Mouse (Mus musculus) fibroblast of lung, adult 2 months (primary cell): ENCODE data around the gene Mrpl48.
"Not testable (repeated sequence)": the region's sequence is repeated elsewhere in the genome, so short reads cannot be mapped to it uniquely, and the experiment has no call there.

ENCODE experiments used
- DNase-seq: peaks from one replicate; pipeline ENCODE4 v3.0.0-alpha.2; 2011; ENCODE audit warnings: low read depth

The Mrpl48 gene

DNA sequence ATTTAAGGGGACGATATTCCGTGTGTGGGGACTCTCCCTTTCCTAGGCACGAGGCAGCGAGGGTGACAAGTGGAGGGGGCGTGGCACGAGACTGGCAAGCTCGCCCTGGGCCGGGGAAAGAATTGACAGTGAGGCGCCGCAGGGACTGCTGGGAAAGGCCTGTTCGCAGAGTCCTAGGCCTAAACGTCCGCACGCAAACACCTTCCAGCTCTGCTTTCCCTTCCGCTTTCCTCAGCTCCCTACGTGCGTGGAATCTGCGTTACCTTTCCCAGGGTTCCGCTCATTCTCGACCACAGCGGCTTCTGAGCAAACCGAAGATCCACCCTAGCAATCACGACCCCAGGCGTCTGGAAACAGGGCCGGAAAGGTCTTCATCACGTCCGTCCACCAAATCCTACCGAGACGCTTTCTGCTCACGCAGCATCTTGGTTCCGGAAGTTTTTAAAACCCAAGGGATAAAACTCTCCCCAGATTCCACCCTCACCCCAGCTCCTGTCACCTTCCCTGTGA, 25.3 kb downstream of the Mrpl48 start:
- peak; percentile 74 for DNase-seq

DNA sequence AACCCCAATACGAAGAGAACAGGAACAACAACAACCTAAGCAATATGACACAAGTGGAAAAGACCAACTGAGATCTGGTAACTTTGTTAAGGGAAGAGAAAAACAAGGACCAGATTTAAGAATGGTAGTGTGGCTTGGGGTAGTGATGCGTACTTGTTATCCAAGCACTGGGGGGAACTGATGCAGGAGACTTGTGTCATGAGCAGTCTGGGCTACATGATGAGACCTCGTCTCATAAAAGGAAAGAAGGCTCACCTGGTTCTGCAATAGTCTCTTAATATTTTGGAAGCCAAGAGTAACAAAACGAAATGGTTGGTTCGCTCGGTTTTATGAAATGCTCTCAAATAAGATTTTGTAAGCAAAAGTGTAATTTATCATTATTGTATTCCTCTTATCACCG, 25.9 kb downstream of the Mrpl48 start:
- no peak for DNase-seq

DNA sequence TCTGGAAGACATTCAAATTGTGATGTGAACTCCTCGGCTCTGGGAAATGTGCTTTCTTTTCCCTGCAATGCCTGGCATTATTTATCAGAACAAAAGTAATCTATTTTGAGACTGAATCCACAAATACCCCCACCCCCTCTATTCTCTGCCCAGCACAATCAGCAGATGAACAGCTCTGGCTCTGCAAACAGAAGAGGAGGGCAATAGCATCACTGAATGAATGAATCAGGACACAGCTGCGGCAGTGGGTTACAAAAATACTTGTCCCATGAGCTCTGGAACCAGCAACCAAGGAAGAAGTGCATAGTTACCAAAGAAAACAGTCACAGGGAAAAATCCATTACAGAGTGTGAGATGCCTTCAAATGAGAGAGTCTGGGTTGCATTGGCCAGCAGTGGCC, 29.3 kb downstream of the Mrpl48 start:
- no peak for DNase-seq

DNA sequence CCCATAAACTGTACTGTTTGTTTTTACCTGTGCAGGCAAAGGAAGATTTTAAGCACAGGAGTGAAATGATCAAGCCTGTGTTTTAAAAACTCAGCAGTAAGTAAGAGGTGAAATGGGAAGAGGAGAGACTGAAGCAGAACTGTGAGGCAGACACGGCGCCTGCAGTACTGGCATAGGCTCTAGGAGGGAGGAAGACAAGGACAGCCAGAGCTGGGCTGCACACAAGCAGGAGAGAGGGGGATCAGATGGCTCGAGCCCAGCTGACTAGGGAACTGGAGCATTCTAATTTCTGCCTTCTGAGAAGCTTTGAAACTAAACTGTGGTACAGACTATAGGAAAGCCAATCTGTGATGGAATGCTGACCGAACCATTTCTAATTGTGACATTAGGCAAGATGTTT, 35.4 kb downstream of the Mrpl48 start:
- no peak for DNase-seq

DNA sequence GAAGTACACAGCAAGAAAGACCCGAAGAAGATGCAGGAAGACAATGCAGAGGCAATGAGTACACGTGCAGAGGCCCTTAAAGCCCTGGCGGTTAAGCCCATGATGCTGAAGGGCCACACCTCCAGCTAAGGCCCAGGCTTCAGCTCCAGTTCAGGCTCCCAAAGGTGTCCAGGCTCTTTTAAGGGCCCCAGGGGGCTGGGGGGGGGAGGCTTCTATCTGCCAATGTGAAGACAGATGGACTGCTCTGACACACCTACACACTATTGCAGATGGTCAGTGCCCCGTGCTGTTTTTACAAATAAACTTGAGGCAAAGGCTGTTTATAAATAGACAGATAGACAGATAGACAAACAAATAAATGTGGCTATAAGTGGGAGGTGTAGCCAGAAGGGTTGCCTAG, 36.0 kb downstream of the Mrpl48 start:
- no peak for DNase-seq

DNA sequence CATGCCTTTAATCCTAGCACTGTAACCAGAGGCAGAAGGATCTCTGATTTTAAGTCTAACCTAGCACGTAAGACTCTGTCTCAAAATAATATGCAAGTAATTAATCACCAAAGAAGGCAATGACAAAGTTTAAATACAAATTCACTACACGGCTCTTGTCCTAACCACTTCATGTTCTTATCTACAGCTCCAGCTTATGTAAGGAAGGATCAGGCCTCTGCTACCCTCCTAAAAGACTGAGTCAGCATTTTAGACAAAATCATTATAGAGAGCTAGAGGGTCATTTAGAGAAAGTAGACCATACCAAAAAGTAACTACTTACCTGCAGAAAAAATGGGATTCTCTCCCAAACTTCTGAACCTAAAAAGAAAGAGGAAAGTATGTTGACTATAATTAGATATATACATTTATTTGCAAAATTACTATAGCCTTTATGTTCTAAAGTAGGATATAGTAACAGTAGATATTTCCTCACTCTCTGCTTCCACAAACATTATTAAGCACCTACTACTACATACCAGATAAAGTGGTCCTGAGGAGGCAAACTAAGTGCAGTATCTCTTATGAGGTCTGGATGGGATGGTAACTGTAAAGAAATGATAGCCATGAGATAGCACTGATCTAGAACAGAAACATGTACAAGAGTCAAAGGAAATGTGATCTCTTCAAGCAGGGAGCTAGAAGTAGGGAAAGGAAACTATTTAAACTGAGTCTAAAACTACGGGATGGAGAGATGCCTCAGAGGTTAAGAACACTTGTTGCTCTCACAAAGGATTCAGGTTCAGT, 37.0 kb downstream of the Mrpl48 start:
- DNase-seq = no peak

DNA sequence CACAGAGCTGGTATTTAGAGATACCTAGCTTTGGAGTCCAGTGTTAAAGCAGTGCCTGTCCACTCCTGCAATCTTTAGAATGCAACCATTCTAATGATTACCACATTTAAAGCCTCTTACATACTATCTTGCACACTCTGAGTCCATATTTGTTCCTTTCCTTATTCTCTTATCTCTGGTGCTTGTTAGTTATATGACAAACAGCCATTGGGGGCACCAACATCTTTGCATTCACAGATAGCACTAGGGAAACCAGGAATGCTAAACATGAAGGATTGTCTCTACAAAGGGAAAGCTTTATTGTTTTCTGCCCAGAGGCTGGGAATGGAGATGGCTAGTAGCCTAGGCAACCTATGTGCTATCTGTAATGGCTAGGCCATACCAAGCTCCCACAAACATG, 38.2 kb downstream of the Mrpl48 start:
- no peak for DNase-seq

DNA sequence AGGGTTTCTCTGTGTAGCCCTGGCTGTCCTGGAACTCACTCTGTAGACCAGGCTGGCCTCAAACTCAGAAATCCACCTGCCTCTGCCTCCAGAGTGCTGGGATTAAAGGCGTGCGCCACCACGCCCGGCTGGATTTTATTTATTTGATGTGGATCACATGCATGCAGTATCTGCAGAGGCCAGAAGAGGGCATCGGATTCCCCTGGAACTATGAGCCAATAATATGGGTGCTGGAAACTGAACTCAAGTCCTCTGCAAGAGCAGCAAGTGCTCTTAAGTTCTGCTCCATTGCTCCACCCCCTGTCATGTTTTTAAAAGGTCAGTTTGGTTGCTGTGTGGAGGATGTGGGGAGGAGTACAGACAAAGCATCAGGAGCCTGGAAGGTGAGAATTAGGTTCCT, 40.9 kb downstream of the Mrpl48 start:
- DNase-seq = not testable (repeated sequence)

DNA sequence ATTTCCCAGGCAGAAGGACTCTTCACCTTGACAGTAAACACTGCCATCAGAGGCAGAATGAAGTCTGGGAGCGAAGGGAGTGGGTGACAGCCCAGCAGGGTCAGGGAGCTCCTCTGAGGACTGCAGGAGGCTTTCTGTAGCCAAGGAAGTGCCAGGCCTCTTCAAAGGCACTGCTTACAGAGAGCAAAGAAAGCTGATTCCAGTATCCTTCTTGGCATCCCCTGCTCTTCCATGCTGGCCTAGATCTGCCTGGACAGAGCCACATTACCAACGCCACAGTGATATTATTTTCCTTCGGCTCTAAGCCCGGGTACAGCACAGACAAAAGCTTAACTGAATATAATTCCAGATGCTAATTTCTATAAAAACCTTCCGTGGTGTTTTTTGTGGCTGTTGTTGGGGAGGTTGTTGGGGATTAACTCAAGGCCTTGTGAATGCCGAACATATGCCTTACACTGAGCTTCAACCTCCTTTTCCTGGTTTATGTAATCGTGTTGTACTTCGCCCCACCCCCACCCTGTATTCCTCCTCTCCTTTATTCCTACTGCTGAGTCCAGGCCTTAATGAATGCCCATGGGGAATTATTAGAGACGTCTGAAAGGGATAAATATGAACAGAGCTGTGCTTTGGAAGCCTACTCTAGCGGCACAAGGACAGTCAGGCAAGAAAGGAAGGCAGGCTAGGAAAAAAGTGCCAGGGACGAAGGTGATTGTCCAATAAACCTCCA, 46.1 kb downstream of the Mrpl48 start:
- DNase-seq = no peak

DNA sequence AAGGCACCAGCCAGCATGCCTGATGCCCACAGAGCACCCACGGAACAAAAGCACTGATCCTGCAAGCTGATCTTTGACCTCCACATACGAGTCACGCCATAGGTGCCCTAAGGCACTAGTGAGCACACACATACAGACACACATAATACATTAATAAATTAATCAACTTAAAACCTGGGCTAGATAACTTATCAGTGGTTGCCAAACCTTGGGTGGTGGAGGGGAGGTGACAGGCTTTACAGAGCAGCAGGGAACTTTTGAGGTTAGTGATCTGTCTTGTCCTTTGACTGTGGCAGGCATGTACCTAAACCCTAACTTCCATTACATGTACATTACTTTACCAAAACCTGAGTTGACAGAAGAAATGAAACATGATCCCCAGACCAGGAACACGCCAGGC, 48.8 kb downstream of the Mrpl48 start:
- no peak for DNase-seq

DNA sequence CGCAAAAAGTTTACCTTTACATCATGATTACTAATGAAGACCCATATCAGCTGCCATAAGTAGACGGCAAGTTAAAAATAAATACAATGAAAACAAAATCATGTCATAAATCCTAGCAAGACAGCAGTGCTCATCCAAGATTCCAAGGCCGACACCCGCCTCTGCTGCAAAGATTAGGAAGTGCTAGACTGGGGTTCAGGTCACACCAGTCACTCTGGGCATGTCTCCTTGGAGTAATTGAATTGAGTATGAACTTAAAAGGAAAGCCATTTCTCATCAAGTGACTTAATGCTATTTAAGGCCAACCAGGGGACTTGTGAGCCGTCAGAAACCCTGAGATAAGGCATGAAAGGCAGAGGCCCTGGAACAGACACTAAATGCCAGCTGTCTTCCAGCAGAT, 50.9 kb downstream of the Mrpl48 start:
- no peak for DNase-seq

DNA sequence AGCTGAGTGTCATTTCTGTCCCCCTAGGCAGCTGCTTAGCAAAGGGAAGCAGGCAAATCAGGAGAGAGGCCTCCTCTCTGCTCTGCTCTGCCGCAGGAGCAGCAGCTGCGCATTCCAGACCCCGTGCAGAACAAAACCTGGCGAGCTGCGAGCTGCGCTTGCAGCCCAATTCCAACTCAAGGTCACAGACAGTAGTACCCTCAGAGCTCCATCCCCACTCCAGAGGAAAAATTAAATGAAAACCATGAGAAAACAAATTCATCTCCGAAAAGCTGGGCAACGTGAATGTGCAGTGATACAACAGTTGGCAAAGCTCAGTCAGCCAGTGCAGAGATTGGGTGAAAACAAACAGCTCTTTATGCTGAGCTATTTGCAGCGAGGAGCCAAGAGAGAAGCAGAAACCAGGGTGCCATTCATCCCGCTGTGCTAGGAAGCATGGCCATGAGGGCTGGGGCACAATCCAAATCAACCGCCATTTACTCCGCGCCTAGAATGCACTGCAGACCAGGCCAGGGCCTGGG, 52.6 kb downstream of the Mrpl48 start:
- DNase-seq = peak; percentile 49

DNA sequence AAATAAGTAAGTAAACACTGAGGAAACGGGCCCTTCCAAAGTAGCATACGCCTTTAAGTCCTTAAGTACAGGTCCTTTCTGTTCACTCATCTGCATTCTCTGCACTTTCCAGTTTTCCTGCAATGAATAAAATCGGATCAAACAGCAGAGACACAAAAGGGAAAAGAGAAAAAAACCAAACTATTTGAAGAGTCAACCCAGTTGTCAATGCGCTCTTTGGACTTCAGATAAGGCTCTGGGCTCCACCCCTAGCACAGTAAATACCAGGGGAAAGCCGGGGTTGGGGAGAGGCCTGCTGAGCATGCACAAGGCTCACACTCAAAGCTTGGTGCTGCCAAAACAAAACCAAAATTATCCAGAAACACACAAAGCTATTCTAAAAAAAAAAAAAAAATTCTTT, 53.2 kb downstream of the Mrpl48 start:
- DNase-seq = no peak

DNA sequence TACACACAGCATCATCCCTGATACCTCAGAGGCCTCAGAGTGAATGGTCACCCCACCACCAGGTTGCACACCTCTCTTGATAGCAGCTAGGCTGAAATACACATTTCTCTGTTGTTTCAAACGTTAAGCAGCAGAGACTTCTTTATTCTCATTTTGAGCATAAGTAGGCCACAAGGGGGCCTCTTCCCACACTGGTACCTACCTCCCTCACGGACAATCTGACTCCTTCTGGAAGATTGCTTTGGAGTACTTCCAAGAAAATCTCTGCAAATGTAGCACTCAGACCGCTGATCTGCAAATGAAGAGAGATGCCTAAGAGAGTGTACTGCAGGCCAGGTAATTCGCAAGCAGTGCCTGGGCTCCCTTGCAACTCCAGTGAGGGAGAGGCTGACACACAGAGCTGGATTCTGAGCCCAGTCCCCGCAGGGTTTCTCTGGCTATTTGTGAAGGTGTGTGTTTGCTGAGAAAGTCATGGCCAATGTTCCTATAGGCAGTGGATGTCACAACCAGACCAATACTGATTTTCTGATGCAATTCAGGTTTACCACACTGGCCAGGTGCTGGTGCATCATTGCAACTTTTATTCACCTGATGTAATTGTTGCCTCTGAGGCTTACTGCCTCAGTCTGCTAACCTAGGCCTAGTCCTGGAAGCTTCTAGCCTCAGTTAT, 57.6 kb downstream of the Mrpl48 start:
- no peak for DNase-seq

DNA sequence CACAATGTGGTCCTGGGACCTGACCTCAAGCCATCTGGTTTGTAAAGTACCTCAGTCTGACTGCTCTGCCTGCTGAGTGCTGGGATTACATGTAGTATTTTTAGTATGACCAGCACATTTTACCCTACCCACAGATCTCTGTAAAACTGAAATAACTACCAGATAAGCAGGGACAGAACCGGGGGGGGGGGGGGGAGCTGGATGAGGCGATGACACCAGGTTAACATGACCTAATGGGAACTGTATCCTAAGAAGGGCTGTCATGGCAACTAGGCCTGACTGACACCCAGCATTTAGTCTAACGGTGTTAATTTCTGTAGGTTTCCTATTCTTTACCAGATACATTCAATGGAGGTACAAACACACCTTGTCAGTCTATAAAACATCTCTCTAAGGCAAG, 58.3 kb downstream of the Mrpl48 start:
- no peak for DNase-seq

DNA sequence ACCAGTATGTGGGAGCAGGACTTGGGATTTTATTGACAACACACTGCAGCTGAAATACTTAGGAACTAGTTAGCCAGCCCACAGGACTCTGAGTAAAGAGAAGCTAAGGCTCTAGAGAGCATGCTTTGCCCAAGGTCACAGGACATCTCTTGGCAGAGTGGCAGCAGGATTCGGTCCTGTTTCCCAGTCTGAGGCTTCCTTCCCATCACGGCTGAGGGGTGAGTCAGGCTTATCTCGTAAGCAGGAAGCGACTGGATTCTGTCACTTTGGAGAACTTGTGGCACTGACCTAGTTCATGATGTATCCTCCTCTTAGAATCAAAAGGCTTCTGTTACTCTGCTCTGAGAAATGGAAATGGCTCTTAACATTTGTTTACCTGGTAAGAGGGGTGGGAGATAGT, 60.5 kb downstream of the Mrpl48 start:
- no peak for DNase-seq

DNA sequence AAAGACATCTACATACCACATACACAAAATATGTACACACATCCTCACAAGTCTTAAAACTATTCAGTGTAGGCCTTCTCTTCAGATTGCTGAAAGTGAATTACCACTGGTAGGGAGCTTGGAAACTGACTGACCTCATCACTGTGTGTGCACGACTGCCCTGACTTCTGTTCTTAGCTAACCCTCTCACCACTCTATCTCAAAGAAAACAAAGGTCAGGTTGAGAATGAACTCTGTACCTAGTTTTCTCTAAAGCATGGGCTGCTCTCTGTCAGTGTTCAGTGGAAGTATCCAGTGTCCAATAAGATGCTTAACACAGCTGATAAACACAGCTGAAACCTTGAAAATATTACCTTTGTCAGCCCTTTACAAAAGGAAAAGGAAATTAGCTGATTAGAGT, 63.7 kb downstream of the Mrpl48 start:
- no peak for DNase-seq

DNA sequence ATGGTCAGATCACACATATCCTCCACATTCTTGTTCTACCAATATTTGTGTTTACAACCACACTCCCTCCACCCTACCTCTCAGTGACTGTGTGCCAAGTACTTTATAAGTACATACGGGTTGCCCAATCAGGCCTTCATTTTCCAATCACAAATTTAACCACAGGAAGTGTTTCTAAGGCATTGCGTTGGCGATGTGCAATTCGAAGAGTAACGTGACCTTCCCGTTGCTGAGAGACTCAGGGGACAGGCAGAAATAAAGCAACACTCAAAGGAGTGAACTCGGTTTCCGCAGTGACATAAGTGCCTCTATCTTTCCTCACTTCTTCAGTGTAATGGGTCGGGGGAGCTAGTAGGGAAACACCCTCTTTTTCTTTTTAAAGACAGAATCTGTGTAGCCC, 68.6 kb downstream of the Mrpl48 start:
- DNase-seq = no peak

DNA sequence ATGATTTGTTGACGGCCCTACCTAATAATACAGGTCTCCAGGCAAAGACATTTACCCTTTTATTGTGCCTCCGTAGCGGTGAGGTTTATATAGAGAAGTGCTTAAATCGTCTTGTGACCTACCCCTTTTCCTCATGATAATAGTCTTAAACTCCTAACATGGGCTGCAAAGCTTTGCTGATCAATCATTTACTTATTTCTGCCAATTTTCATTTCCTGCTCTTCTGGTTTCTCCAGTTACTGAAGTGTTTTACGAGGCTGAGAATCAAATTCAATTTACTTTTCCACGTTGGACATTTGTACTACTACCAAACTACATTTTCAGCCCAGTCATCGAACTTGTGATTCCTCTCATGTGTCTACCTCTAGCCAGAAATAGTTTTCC, 70.6 kb downstream of the Mrpl48 start:
- no peak for DNase-seq

DNA sequence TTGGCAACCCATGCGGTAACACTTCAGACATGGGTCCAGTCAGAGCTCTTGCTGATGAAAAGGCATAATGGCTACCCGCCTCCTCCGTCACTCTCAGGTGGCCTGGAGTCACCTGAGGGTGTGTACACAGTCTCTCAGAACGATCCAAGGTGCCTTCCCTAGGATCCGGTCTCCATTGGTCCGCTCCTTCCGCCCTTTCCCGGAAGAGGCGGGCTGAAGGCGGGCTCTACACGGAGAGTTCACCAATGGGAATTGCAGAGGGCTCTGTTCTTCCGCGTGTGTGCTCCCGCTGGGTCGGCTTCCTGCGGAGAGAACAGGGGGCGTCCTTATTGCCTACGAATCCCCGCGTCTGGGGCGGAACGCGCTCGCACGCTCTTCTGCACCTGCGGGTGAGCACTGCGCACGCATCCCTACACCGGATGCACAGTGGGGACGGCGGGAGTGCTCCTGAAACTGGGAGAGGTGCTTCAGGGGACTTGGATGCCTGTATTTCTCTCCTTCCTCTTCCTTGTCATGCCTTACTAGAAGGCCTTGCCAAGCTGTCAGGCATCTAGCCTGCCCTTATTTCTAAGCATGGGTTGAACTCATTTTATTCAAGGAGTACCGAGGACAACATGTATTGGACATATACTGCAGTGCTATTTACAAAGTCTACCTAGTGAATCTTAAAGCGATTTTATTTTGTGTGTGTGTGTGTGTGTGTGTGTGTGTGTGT, 71.1 kb downstream of the Mrpl48 start, which contains the start of gene Coa4:
Gene Coa4, plus strand, starts transcription at position 268 of the 715 bp plus-strand sequence.
- DNase-seq = peak; percentile 89

DNA sequence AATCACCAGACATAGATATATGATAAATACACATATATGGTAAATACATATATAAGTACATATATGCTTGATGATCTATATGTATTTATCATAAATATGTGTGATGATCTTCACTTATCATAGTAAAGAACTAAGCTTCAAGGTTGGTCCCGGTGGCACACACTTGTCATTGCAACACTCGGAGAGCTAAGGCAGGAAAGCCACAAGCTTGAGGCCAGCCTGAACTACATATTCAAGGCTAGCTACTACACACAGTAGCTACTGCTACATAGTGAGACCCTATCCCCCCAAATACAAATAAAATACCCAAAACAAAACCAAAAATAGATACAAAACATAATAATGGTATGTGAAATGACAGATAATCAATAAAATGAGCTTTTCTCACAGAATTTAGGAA, 72.3 kb downstream of the Mrpl48 start:
- no peak for DNase-seq

DNA sequence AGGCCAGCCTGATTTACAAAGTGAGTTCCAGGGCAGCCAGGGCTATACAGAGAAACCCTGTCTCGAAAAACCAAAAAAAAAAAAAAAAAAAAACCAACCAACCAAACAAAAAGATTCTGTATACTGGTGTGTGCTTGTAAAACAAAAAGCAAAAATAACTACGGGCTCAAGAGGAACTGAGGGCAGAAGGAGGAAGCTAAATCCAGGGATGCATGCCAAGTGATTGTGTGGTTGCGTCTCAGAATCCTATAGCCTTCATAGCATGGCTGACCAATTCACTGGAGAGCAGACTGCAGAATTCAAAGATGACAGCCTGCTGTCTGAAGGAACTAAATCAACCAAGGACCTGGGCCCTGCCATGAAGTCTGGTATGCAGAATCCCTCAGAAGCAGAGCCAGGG, 73.9 kb downstream of the Mrpl48 start:
- DNase-seq = no peak
